Mouse (Mus musculus): ENCODE results near the gene Mical3. TPM values are rescaled to one million over a fixed set of nuclear protein-coding genes. Genes with fewer than 3 reads are reported as not detected.

The Mical3 gene
- polyA plus RNA-seq, 1 experiment from 2014 or later: 11.8 TPM

DNA sequence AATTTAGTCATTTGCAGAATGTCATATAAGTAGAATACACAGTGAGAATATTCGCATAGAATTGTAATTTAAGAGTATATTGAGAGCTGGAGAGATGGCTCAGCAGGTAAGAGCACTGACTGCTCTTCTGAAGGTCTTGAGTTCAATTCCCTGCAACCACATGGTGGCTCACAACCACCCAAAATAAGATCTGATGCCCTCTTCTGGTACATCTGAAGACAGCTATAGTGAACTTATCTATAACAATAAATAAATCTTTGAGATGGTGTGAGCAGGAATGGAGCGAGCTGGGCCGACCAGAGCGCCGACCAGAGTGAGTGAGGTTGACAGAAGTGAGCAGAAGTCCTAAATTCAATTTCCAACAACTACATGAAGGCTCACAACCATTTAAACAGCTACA, 4.6 kb downstream of the Mical3 start:
- Histone ChIP-seq H3K4me1 (ENCODE audit: control insufficient read depth, insufficient read depth, low read length) (peaks cover 13% of the 10 kb centered on the region), H3K36me3 (ENCODE audit: control insufficient read depth, insufficient read depth, low read length) (no peaks in the 10 kb centered on the region), H3K9me3 (ENCODE audit: control insufficient read depth, low read length) (no peaks in the 10 kb centered on the region), H3K9ac (ENCODE audit: low read length) (no peak overlapping the region), H3K27ac (ENCODE audit: low read depth, low read length) (no peak overlapping the region), H3K4me3 (ENCODE audit: low read depth, low read length) (no peak overlapping the region), H3K4me2 (no peak overlapping the region), H3K27me3 (ENCODE audit: control insufficient read depth, insufficient read depth, low read length) (peaks cover 12% of the 10 kb centered on the region; the same call in 1 of the 2 replicates)
- 92% methylated on average over 5 of the region's 5 CpGs for WGBS
- ATAC-seq (ENCODE audit: low FRiP score): no peak
- DNase-seq (ENCODE audit: low spot score, missing footprints): no peak

DNA sequence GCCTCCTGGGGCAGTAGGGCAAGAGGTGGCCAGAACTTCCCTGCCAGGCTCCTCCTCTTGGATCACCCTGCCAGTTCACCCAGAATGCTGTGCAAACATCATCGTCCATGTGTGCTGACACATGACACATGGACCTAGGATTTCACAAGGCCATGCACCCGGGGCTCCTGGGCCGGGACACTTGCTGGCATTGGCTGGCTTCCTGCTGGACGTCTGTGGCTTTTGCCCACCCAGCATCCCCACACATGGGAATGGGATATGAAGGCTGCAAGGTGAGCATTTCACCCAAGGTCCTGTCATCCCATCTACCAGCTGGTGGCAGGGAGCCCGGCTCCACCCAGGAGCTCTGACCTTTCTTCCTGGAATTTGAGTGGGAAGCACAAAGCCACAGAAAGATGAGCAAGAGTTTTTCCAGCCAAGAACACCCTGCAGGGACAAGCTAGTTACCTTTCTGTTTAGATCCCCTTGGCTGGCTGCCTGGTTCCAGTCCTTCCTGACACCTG, 8.0 kb downstream of the Mical3 start:
- H3K4me3 ChIP-seq (ENCODE audit: low read depth, low read length): no peak overlapping the region
- H3K4me2 ChIP-seq: no peak overlapping the region
- WGBS: 87% methylated on average over 5 of the region's 5 CpGs
- no peak overlapping the region for H3K9ac ChIP-seq (ENCODE audit: low read length)
- no peaks in the 10 kb centered on the region for H3K36me3 ChIP-seq (ENCODE audit: control insufficient read depth, insufficient read depth, low read length)
- ATAC-seq (ENCODE audit: low FRiP score) (no peak), DNase-seq (ENCODE audit: low spot score, missing footprints) (no peak)
- no peaks in the 10 kb centered on the region for H3K27me3 ChIP-seq (ENCODE audit: control insufficient read depth, insufficient read depth, low read length)
- no peaks in the 10 kb centered on the region for H3K4me1 ChIP-seq (ENCODE audit: control insufficient read depth, insufficient read depth, low read length)
- H3K27ac ChIP-seq (ENCODE audit: low read depth, low read length): no peak overlapping the region
- H3K9me3 ChIP-seq (ENCODE audit: control insufficient read depth, low read length): no peaks in the 10 kb centered on the region

DNA sequence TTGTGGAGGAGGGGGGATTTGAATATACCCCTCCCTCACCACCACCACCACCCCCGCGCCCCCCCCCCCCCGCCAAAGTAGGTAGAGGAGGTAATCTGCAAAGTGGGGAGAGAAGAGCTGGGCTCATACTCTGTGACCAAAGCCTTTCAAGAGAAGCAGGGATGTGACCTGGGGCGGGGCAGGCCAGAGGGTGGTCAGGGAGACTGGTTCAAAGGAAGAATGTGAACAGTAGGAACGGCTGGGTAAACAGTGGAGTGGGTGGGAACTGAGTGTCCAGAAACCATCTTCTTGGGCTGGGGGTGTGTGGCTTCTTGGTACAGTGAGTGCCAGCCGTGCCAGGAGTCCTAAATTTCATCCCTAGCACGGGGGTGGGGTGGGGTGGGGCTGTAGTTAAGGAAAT, 10.0 kb downstream of the Mical3 start:
- Histone ChIP-seq H3K9ac (ENCODE audit: low read length) (no peak overlapping the region), H3K4me3 (ENCODE audit: low read depth, low read length) (no peak overlapping the region), H3K4me2 (no peak overlapping the region), H3K4me1 (ENCODE audit: control insufficient read depth, insufficient read depth, low read length) (no peaks in the 10 kb centered on the region), H3K27me3 (ENCODE audit: control insufficient read depth, insufficient read depth, low read length) (no peaks in the 10 kb centered on the region), H3K9me3 (ENCODE audit: control insufficient read depth, low read length) (no peaks in the 10 kb centered on the region), H3K27ac (ENCODE audit: low read depth, low read length) (no peak overlapping the region), H3K36me3 (ENCODE audit: control insufficient read depth, insufficient read depth, low read length) (no peaks in the 10 kb centered on the region)
- ATAC-seq (ENCODE audit: low FRiP score): peak; percentile 58; the same call in 1 of the 2 replicates
- 18% methylated on average over 6 of the region's 7 CpGs for WGBS
- no peak for DNase-seq (ENCODE audit: low spot score, missing footprints)

- ATAC-seq (ENCODE audit: low FRiP score): no peak
- 85% methylated on average over 15 of the region's 15 CpGs for WGBS
These were observed 12.6 kb downstream of the Mical3 start for GRCm38 (mm10) chr6:121117971-121118755.

GRCm38 (mm10) chr6:121117142-121117541, 13.7 kb downstream of the Mical3 start:
- Histone ChIP-seq H3K27me3 (ENCODE audit: control insufficient read depth, insufficient read depth, low read length) (no peaks in the 10 kb centered on the region), H3K9me3 (ENCODE audit: control insufficient read depth, low read length) (no peaks in the 10 kb centered on the region), H3K36me3 (ENCODE audit: control insufficient read depth, insufficient read depth, low read length) (no peaks in the 10 kb centered on the region), H3K4me3 (ENCODE audit: low read depth, low read length) (no peak overlapping the region), H3K9ac (ENCODE audit: low read length) (no peak overlapping the region), H3K4me2 (no peak overlapping the region), H3K4me1 (ENCODE audit: control insufficient read depth, insufficient read depth, low read length) (no peaks in the 10 kb centered on the region), H3K27ac (ENCODE audit: low read depth, low read length) (no peak overlapping the region)
- DNase-seq (ENCODE audit: low spot score, missing footprints) (no peak), ATAC-seq (ENCODE audit: low FRiP score) (no peak)
- 74% methylated on average over 4 of the region's 4 CpGs for WGBS

More at GRCm38 (mm10) chr6:121117971-121118755, 12.6 kb downstream of the Mical3 start:
- H3K4me1 ChIP-seq (ENCODE audit: control insufficient read depth, insufficient read depth, low read length): no peaks in the 10 kb centered on the region
- no peak overlapping the region for H3K27ac ChIP-seq (ENCODE audit: low read depth, low read length)
- H3K4me2 ChIP-seq: no peak overlapping the region
- H3K9ac ChIP-seq (ENCODE audit: low read length): no peak overlapping the region
- no peak for DNase-seq (ENCODE audit: low spot score, missing footprints)
- no peaks in the 10 kb centered on the region for H3K36me3 ChIP-seq (ENCODE audit: control insufficient read depth, insufficient read depth, low read length)
- H3K4me3 ChIP-seq (ENCODE audit: low read depth, low read length): no peak overlapping the region
- H3K27me3 ChIP-seq (ENCODE audit: control insufficient read depth, insufficient read depth, low read length): no peaks in the 10 kb centered on the region
- H3K9me3 ChIP-seq (ENCODE audit: control insufficient read depth, low read length): no peaks in the 10 kb centered on the region

GRCm38 (mm10) chr6:121116434-121116833, 14.4 kb downstream of the Mical3 start:
- no peaks in the 10 kb centered on the region for H3K36me3 ChIP-seq (ENCODE audit: control insufficient read depth, insufficient read depth, low read length)
- no peak overlapping the region for H3K9ac ChIP-seq (ENCODE audit: low read length)
- H3K27me3 ChIP-seq (ENCODE audit: control insufficient read depth, insufficient read depth, low read length): no peaks in the 10 kb centered on the region
- no peak overlapping the region for H3K4me2 ChIP-seq
- H3K27ac ChIP-seq (ENCODE audit: low read depth, low read length): no peak overlapping the region
- H3K4me1 ChIP-seq (ENCODE audit: control insufficient read depth, insufficient read depth, low read length): 0 out of 2 replicates have a peak, but pooled peaks cover 2% of the 10 kb centered on the region
- no peak for ATAC-seq (ENCODE audit: low FRiP score)
- WGBS: 68% methylated on average over 10 of the region's 10 CpGs
- DNase-seq (ENCODE audit: low spot score, missing footprints): no peak
- no peaks in the 10 kb centered on the region for H3K9me3 ChIP-seq (ENCODE audit: control insufficient read depth, low read length)
- H3K4me3 ChIP-seq (ENCODE audit: low read depth, low read length): no peak overlapping the region

DNA sequence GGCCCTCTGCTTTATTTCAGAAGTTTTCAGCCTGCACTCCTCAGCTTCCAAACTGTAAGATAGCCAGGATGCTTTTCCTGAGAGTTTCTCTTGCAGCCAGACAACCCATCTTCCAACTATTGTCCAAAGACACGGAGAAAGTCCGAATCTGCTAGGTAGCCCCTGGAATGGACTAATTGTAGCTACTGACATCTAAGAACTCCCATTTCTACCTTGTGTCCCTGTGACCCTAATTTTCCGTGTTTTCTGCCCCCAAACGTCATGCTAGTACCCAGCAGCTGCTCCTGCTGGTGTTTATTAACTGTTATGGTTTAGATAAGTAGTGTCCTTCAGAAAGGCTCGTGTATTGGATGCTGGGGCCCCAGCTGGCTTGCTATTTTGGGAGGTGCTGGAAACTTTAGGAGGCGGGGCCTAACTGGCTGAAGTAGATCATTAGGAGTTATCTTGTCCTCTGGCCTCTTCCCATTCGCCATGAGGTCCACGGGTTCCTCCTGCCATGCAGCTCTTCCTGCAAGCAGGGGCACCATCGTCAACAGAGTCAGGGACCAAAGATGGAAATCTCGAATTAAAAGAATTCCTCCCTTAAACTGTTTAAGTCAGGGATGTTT, 19.2 kb downstream of the Mical3 start:
- ATAC-seq (ENCODE audit: low FRiP score) (no peak), DNase-seq (ENCODE audit: low spot score, missing footprints) (peak; percentile 85)
- no peaks in the 10 kb centered on the region for H3K9me3 ChIP-seq (ENCODE audit: control insufficient read depth, low read length)
- no peak overlapping the region for H3K9ac ChIP-seq (ENCODE audit: low read length)
- H3K4me2 ChIP-seq: no peak overlapping the region
- H3K4me3 ChIP-seq (ENCODE audit: low read depth, low read length): no peak overlapping the region
- no peak overlapping the region for H3K27ac ChIP-seq (ENCODE audit: low read depth, low read length)
- no peaks in the 10 kb centered on the region for H3K36me3 ChIP-seq (ENCODE audit: control insufficient read depth, insufficient read depth, low read length)
- H3K4me1 ChIP-seq (ENCODE audit: control insufficient read depth, insufficient read depth, low read length): peaks cover 15% of the 10 kb centered on the region
- H3K27me3 ChIP-seq (ENCODE audit: control insufficient read depth, insufficient read depth, low read length): no peaks in the 10 kb centered on the region
- 68% methylated on average over 10 of the region's 10 CpGs for WGBS

DNA sequence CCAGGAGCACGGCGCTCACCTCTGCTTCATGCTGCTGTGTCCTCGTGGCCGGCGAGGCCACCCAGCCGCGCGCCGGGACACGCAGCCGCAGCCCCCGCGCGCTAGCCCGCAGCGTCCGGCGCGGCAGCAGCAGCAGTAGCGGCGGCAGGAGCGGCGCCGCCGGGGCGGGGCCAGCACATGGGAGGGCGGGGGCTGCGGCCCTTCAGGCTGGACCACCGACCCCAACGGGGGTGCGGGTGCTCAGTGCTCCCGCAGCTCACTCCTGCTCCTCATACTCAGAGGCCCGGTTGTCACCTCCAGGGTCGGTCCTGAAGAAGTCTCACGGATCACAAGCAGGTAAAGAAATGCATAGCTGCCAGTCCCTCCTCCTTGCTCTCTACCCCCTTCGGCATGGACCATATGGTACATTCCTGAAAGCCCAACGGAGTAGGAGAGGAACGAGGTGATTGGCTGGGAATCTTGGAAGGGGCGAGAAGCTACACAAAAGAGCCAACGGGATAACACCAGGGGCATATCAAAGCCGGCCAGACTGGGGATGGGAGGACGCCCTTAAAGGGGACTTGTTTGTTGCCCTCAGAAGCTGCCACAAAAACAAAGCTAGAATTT, 20.7 kb downstream of the Mical3 start:
- H3K27me3 ChIP-seq (ENCODE audit: control insufficient read depth, insufficient read depth, low read length): no peaks in the 10 kb centered on the region
- DNase-seq (ENCODE audit: low spot score, missing footprints): peak; percentile 99
- no peaks in the 10 kb centered on the region for H3K36me3 ChIP-seq (ENCODE audit: control insufficient read depth, insufficient read depth, low read length)
- ATAC-seq (ENCODE audit: low FRiP score): peak; percentile 97
- peak overlapping the region; percentile 84 for H3K9ac ChIP-seq (ENCODE audit: low read length)
- peaks cover 15% of the 10 kb centered on the region for H3K4me1 ChIP-seq (ENCODE audit: control insufficient read depth, insufficient read depth, low read length)
- no peaks in the 10 kb centered on the region for H3K9me3 ChIP-seq (ENCODE audit: control insufficient read depth, low read length)
- peak overlapping the region; percentile 4; the same call in 1 of the 2 replicates for H3K27ac ChIP-seq (ENCODE audit: low read depth, low read length)
- peak overlapping the region; percentile 86 for H3K4me3 ChIP-seq (ENCODE audit: low read depth, low read length)
- H3K4me2 ChIP-seq: peak overlapping the region; percentile 93
- under 1% methylated on average over 40 of the region's 42 CpGs for WGBS

Measured in midbrain, embryonic 11.5 days (tissue).